Mouse (Mus musculus) Patski (cell line): ENCODE data around the gene U2af2. TPM values are rescaled to one million over a fixed set of nuclear protein-coding genes. Genes with fewer than 3 reads are reported as not detected.

Experiments used
- ATAC-seq: fragments of 100-300 bp; one replicate; pipeline ENCODE4 v1.8.0; 2021
- CTCF ChIA-PET: fragments of 350-600 bp; sonication (Branson Sonifier 250); formaldehyde crosslinking; loops from one replicate; lab custom pipeline; 2022; ENCODE audit warnings: inconsistent platforms; lab: Charles Lee
- POLR2A ChIA-PET: fragments of 350-600 bp; sonication (Branson Sonifier 250); formaldehyde crosslinking; loops from one replicate; lab custom pipeline; 2022; ENCODE audit warnings: antibody characterized with exemption, inconsistent platforms; lab: Charles Lee
- DNase-seq: peaks from one replicate; pipeline ENCODE4 v3.0.0-alpha.2; 2011; ENCODE audit warnings: low read depth, low spot score
- H3K27me3 ChIP-seq: fragments of 371-371 bp; one replicate; pipeline ENCODE4 v1.5.1; 2021
- CTCF ChIP-seq: fragments of 100-300 bp; IDR thresholded peaks from one replicate; pipeline ENCODE4 v1.5.1; 2021
- in situ Hi-C: fragments of 300-500 bp; cut with MboI; formaldehyde crosslinking; loops from 3 replicates; pipeline ENCODE4 v1.11.1; 2018; ENCODE audit warnings: low pct_unique_long_range_greater_than_20kb, mixed read lengths
- polyA plus RNA-seq: library from polyadenylated mRNA; unstranded; gene quantifications from one replicate; pipeline ENCODE4 v1.2.3, GENCODE M21; 2021

Gene U2af2
- polyA plus RNA-seq, 1 experiment from 2014 or later, result 216 TPM

DNA sequence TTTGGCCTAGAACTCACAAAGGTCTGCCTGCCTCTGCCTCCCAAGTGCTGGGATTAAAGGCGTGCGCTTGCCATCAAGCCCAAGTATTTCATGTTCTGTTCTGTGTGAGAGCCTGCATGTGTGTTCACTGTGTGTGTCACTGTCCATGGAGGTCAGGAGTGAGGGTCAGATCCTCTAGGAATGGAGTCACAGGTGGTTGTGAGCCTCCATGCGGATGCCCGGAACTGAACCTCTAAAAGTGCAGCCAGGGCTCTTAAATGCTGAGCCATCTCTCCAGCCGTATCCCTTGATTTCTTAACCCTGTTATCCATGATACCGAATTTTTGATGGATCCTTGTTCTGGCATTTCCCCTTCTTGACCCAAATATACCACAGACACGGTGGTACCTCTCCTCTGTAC is 24.9 kb upstream of the U2af2 start:
- no peaks in the 10 kb centered on the region for H3K27me3 ChIP-seq
- TF ChIP-seq CTCF, result no peak
- ATAC-seq (no peak), DNase-seq (no peak)
- ChIA-PET CTCF (no interaction called here), POLR2A (interaction anchor here (1.9 kb wide), 1 partner anchor 17 kb away, joined by 15 read pairs; the partner anchor contains the start of genes Ccdc106 and Zfp865)
- in situ Hi-C loops, result no loop called here

DNA sequence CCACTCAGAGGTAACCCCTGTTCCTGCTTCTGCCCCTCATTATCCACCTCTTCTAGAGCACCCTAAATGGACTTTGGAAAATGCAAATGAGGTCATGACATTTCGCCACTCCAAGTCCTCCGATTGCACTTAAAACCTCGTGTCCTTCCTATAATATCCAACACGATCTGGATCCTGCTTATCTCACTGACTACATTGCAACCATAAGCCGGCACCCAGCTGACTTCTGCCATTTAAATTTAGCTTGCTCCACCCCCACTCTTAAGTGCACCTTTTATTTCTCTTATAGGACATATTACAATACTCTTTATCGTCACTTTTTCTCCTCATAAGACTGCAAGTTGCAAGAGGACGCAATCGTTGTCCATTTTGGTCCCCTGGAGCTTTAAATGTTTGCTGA is 24.5 kb upstream of the U2af2 start:
- TF ChIP-seq CTCF, result no peak
- ChIA-PET POLR2A (interaction anchor here (1.3 to 1.9 kb wide), 3 partner anchors 12 to 21 kb away, joined by 3 to 15 read pairs (median 5); partner anchors contain the start of genes Ccdc106 and Zfp865), CTCF (interaction anchor here (0.7 kb wide), 1 partner anchor 21 kb away, joined by 3 read pairs; no protein-coding TSS in a partner anchor)
- no peaks in the 10 kb centered on the region for H3K27me3 ChIP-seq
- ATAC-seq, result no peak
- DNase-seq, result no peak
- in situ Hi-C loops, result no loop called here

DNA sequence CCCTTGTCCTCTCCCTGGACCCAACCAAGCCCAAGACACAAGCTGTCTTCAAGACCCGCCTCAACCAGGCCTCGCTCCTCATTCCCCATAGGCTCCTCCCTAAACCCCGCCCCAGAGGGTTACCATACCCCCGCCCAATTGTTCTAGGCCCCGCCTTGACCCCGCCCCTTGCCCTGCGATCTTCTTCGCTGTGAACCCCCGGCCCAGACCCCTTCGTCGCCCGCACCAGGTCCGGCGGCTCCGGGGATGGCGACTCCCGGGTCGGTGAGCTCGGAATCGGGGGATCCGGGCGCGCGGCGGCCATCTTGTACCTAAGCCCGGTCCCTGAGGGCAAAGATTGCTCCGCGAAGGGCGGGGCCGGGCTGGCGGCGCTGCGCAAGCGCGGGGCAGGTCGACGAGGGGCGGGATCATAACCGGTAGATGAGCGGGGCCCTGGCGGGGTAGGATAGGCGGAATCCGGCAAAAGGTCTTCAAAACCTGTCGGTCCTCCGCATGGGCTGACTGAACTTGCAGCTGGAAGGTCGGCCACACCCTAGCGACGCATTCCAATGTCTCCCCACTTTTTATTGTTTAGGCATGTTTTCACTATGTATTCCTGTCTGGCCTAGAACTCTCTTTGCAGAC is 23.7 kb upstream of the U2af2 start, which contains the start of gene Zfp784:
Gene Zfp784, minus strand, starts transcription at position 338 of the 624 bp plus-strand sequence.
- ChIA-PET CTCF (interaction anchor here (0.7 kb wide), 1 partner anchor 22 kb away, joined by 3 read pairs; no protein-coding TSS in a partner anchor), POLR2A (interaction anchor here (0.8 to 3.4 kb wide), 6 partner anchors 11 to 22 kb away, joined by 3 to 15 read pairs (median 4); partner anchors contain the start of genes Ccdc106, Zfp580 and Zfp865)
- ATAC-seq (peak; percentile 97), DNase-seq (no peak)
- TF ChIP-seq CTCF, result no peak
- no peaks in the 10 kb centered on the region for H3K27me3 ChIP-seq
- in situ Hi-C loops, result no loop called here

DNA sequence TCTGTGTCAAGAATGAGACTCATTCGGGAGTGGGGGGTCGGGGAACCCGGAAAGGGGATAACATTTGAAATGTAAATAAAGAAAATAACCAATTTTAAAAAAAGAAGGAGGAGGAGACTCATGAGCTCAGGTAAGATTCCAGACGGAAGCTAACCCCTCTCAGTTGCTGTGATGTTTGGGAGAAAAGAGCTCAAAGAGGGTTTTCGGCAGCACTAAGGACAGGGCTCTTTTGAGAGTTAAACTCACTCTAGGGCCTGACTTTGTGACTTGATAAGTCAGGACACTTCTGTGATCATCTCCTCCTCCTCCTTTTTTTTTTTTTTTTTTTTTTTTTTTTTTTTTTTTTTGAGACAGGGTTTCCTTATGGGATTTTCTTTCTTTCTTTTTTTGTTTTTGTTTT is 23.0 kb upstream of the U2af2 start:
- DNase-seq (no peak), ATAC-seq (no peak)
- CTCF ChIA-PET, result no interaction called here
- POLR2A ChIA-PET, result interaction anchor here (1.5 to 3.4 kb wide), 3 partner anchors 12 to 23 kb away, joined by 5 to 15 read pairs (median 10); partner anchors contain the start of genes Ccdc106, Zfp580 and Zfp865
- in situ Hi-C loops, result no loop called here
- no peaks in the 10 kb centered on the region for H3K27me3 ChIP-seq
- no peak for TF ChIP-seq CTCF

DNA sequence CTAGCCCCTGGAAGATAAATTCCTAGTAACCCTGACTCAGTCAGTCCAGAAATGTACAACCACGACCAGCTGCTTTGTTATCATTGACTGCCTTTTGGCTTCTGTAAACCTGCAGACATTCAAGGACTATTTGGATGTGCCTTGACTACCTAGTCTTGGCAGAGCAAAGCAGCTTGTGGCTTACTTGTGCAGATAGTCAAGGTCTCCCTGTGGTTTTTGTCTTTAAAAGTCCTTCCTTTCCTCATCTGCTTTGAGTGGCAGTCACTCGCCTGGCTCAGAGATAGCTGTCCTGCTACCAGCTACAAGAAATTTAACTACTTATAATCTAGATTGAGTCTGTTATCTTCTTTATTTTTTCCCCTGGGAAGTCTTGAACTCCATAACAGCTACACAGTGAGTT is 17.0 kb upstream of the U2af2 start:
- ATAC-seq, result no peak
- TF ChIP-seq CTCF, result no peak
- CTCF ChIA-PET, result interaction anchor here (1.0 kb wide), 1 partner anchor 11 kb away, joined by 3 read pairs; no protein-coding TSS in a partner anchor

DNA sequence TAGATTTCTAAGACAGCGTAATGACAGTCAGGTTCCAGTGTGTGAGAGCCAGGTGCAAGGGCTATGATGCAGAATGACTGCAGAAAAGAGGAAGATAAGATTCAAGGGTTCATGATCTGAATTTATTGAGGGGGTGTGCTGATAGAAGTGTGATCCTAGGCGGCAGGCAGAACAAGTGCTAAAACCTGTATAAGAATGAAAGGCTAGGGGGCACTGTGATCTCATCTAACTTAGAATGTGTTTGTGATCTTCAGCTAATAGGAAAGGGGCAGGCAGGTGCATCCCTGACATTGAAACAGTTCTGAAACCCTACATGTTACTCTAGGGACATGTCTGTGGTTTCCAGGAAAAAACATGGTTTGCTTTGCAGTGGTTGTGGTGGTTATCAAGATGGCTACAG is 15.8 kb upstream of the U2af2 start:
- TF ChIP-seq CTCF, result no peak
- ChIA-PET POLR2A (no interaction called here), CTCF (interaction anchor here (1.9 kb wide), 1 partner anchor 82 kb away, joined by 6 read pairs; the partner anchor contains the start of gene Sbk2)
- ATAC-seq, result no peak
- no peak for DNase-seq
- in situ Hi-C loops, result loop anchor here (5.0 kb wide), 1 partner anchor 104 kb away; no protein-coding TSS in a partner anchor
- no peaks in the 10 kb centered on the region for H3K27me3 ChIP-seq

More for the DNA sequence above, 17.0 kb upstream of the U2af2 start:
- DNase-seq, result no peak
- no peaks in the 10 kb centered on the region for H3K27me3 ChIP-seq
- in situ Hi-C loops, result loop anchor here (5.0 kb wide), 1 partner anchor 103 kb away; no protein-coding TSS in a partner anchor
- POLR2A ChIA-PET, result no interaction called here

DNA sequence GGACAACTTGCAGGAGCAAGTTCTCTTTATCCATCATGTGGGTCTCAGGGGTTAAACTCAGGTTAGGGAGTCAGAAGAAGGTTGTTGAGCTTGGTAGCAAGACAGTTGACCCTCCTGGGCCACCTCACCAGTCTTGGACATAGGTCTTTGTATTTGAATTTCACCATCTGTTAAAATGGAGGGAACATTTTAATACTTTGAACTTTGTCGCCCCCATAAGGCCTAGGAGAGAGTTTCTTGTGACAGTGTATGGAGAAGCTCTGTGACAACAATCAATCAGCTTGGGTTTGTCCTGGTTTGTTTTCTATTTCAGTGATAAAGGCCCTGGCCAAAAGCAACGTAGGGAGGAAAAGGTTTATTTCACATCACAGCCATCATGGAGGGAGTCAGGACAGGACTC is 14.6 kb upstream of the U2af2 start:
- DNase-seq, result no peak
- POLR2A ChIA-PET, result no interaction called here
- TF ChIP-seq CTCF, result no peak
- H3K27me3 ChIP-seq, result no peaks in the 10 kb centered on the region
- in situ Hi-C loops, result loop anchor here (5.0 kb wide), 1 partner anchor 105 kb away; no protein-coding TSS in a partner anchor
- CTCF ChIA-PET, result interaction anchor here (0.8 to 1.9 kb wide), 6 partner anchors 11 to 108 kb away, joined by 3 to 6 read pairs (median 4); partner anchors contain the start of gene Sbk2
- no peak for ATAC-seq

DNA sequence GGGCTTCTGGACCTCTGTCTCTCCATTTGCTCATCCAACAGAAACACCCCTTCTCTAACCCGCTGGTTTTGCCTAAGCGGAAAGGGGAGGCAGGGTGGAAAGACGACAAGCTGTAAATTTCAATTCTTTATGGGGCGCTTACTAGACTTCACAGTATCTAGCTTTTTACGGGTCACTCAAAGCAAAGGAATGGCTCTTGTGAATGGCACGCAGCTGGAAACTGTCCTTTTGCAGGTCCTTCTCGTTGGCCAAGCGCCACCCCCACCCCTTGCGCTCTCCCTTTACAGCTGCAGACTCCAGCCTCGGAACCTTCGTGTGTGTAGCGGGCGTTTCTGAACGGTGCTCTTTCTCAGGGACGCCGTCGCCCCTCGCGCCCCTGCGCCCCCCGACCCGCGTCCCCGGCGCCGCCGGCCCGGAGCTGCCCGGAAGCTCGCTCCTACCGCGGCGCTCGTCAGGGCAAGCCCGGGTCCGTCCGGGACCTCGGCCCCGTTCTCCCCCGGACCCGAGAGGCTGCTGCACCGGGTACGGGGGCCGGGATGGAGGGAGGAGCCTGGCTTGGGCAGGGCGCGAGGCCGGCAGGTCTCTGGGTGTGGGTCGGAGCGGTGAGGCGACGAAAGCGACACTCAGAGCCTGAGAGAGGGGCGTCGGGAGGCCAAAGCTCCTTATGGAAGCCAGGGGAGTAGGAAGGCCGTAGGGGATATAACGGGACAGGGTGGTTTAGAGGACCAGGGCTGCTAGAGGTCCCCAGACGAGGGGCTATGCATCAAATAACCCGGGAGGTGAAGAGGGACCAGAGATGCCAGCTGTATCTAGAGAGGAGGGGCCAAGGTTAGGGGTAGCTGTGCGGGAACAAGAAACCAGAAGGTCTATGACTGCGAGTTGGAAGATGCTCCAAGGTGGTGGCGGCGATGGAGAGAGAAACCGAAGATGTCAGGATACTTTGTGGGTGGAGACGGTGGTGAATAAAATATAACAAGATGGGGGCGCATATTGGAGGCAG is 10.4 kb upstream of the U2af2 start, which contains the start of gene Zfp580:
Gene Zfp580, plus strand, starts transcription at position 346 of the 1,000 bp plus-strand sequence.
- POLR2A ChIA-PET, result interaction anchor here (0.6 to 2.0 kb wide), 8 partner anchors 9 to 146 kb away, joined by 3 to 10 read pairs (median 4); partner anchors contain the start of genes Gm44973 and Zfp784
- CTCF ChIA-PET, result interaction anchor here (0.7 to 3.9 kb wide), 6 partner anchors 9 to 110 kb away, joined by 3 to 19 read pairs (median 6); partner anchors contain the start of genes 4632433K11Rik and Zfp579
- no peaks in the 10 kb centered on the region for H3K27me3 ChIP-seq
- in situ Hi-C loops, result loop anchor here (25.0 kb wide), 1 partner anchor 1111 kb away; the partner anchor contains the start of genes Zfp444 and Zfp787
- peak; percentile 80 for ATAC-seq
- peak; percentile 17 for DNase-seq
- no peak for TF ChIP-seq CTCF

DNA sequence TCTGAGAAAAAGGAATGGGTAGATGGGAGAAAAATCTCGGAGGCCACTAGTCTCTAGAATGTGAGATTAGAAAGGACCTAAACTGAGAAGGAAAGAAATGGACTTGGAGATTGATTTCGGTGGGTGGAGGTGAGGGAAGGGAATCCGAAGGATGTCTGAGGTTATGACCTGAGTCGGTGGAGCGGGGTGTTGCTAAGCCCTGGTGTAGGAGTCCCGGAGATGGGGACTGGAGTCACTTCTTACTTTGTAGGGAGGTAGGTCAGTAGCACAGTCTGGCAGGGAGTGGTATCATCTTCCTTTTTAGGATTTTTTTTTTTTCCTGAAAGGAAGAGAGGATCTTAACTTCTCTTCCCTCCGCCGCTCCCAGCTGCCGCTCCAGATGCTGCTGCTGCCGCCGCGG is 9.5 kb upstream of the U2af2 start:
- no peak for TF ChIP-seq CTCF
- ChIA-PET CTCF (interaction anchor here (3.4 kb wide), 1 partner anchor 111 kb away, joined by 11 read pairs; no protein-coding TSS in a partner anchor), POLR2A (interaction anchor here (0.6 to 2.0 kb wide), 3 partner anchors 8 to 13 kb away, joined by 3 to 10 read pairs (median 5); partner anchors contain the start of genes U2af2 and Zfp784)
- no peak for ATAC-seq
- in situ Hi-C loops, result loop anchor here (25.0 kb wide), 1 partner anchor 1110 kb away; the partner anchor contains the start of genes Zfp444 and Zfp787
- no peaks in the 10 kb centered on the region for H3K27me3 ChIP-seq
- DNase-seq, result no peak
